Mouse (Mus musculus) cerebellum, postnatal 14 days (tissue): ENCODE measurements around the gene Fbxl4.
A peak's percentile ranks its signal among the peaks of the same experiment; 100 is the strongest.

ENCODE experiments used
- DNase-seq, 2 experiments: peaks; one replicate each; pipeline ENCODE4 v3.0.0; 2021; ENCODE audit warnings: mixed read lengths in 2 of 2

Fbxl4 gene

GRCm38 (mm10) chr4:22477711-22478230, 120.4 kb downstream of the Fbxl4 start:
- DNase-seq: peak in 1 of 2 experiments; percentile 38

DNA sequence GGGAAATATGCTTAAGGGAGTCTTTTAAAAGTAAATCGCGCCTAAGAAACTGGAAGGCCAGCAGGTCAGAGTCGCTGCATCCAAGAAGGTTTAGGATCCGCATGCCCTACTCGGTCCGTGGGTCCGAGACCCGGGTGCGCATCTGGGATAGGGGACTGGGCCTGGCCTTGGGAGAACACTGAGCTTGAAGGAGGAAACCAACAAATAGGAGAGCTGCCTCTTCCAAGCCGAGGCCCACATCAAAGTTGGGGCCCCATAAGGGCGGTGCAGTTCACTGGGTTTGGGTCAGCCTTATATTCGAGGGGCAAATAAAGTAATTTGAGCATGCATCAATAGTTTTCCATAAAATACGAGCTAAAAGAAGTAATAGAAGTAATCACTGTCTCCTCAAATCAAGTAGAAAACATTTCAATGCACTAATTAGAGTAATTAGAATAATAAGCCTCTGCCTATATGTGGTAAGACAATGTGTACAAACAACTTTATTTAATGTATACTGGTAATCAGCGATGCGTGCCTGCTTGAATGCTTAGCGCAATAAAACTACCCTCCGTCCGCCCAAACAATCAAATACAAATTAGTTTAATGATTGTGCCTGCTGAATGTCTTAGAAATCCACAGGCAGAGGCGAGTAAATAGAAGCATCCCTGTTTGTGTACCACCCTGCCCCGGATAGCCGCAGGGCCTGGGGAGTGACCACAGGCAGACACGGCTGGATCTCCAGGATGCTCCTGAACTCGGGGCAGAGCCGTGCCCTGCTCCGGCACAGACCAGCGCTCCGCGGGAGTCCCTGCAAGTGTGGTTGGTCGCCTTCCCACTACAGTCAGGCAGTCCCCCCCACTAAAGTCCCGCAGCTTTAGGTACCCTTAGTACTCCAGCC, 121.4 kb downstream of the Fbxl4 start:
- DNase-seq: no peak

GRCm38 (mm10) chr4:22479368-22480090, 122.2 kb downstream of the Fbxl4 start:
- DNase-seq: no peak

- DNase-seq: no peak
Measured at GRCm38 (mm10) chr4:22480091-22480857, 122.9 kb downstream of the Fbxl4 start.

DNA sequence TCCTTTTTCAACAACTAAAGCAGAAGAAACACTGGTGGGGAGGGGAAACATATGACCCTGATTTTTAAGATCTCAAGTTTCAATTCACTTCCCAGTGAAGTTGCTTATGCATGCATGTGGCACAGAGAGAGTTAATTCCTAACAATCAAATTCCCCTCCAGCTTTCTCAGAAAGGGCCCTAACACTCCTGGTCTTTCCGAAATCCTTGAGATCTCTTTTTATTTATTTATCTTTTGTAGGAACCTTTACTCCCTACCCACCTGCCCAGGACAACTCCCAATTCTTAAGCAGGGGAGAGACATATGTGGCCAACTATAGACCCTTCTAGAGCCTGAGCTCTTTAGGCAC, 123.5 kb downstream of the Fbxl4 start:
- no peak for DNase-seq

GRCm38 (mm10) chr4:22482118-22482517, 124.8 kb downstream of the Fbxl4 start:
- DNase-seq: no peak

GRCm38 (mm10) chr4:22482756-22483280, 125.5 kb downstream of the Fbxl4 start:
- DNase-seq: peak in 1 of 2 experiments; percentile 57

DNA sequence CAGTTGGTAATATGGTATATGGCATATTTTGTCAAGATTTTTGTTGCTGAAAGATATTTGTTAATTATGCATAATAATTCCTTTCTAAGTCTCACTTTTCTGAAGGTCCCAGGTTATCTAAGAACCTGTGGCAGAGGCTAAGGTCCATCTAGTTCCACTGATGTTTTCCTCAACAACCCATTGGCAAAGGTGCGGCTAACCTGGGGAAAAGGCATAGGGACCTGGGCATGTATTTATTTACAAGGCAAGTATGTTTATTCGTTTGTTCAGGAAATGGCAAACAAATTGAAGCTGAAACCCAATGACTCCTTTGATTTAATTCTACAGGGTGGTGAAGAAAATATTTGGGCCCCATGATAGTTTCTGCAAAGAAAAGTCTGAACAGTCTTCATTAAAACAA, 126.2 kb downstream of the Fbxl4 start:
- DNase-seq: no peak
